Mouse (Mus musculus) kidney, adult 2 months (tissue): ENCODE measurements at regions not wholly inside any gene's neighbourhood (a gene's known extent, or its start where the extent isn't known, plus 50 kb on each side); places are given as distances from the start of the nearest gene placed in this dataset.

Experiments used
- CTCF ChIP-seq: fragments of 200-500 bp; conservative IDR thresholded peaks from 2 replicates; pipeline ENCODE4 v1.5.1; 2011; ENCODE audit warnings: low read depth, mild to moderate bottlenecking, control low read depth, low read length, moderate library complexity, mixed read lengths; ENCODE audit not compliant: insufficient read depth, insufficient read length
- POLR2A ChIP-seq: fragments of 200-500 bp; IDR thresholded peaks from one replicate; pipeline ENCODE4 v1.6.1; 2011; ENCODE audit warnings: low read depth, low read length, control low read depth

GRCm38 (mm10) chr6:37721736-37722135 is 148.9 kb upstream of the Trim24 start:
- no peak for TF ChIP-seq CTCF
- TF ChIP-seq POLR2A = no peak
